Mouse (Mus musculus): ENCODE measurements around the gene Plekhm1.
A peak's percentile ranks its signal among the peaks of the same experiment; 100 is the strongest.

Plekhm1 gene

DNA sequence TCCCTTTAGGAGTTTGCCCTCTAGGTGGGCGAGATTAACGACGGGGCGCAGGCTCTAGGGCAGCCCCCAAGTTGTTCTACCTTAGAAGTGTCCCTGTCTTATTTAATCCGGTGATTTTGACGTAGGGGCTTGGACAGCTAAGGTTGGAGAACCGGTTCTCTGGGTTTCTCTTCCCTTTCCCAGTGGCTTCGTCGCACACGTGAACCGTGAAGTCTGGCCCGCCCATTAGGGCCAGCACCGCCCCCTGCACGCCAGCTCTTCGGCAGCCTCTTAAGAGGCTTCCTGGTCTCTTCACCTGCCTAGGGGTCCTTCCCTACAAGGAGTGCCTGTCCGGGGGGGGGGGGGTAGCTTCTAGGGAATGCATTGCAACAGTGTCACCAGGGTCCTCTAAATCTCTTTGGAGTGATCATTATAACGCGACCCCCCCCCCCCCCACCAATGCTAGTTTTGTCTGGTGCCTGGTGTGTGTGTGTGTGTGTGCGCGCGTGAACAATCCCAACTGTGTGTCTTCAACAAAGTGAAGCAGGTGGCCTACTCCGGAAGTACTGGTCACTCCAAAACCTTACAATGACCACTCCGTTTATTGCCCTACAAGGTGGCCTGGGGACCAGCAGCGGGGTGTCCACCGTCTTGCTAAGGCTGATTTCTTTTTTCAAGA is 51.0 kb downstream of the Plekhm1 start:
- peak in 1 of 2 experiments; percentile 46 for DNase-seq (ENCODE audit: low spot score in 2 of 2)

DNA sequence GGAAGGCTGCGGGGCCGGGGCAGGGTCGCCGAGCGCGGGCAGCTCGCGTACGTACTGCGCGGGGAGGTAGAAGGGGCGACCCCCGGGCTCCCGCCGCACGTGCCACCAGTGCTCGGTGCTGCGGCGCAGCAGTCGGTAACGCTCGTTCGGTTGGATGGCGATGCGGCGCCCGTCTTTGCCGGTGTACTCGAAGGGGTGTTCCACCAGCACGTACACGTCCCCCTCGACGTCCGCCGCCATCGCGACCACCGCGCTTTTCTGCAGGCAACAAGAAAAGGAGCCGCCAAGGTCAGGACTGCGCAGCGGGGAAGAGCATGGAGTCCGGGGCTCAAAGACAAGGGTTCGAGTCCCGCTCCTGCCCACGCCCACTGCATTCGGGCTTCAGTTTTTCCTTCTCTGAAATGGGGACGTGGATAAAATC is 51.8 kb downstream of the Plekhm1 start:
- DNase-seq (ENCODE audit: low spot score in 2 of 2), result peak in 1 of 2 experiments; percentile 41

DNA sequence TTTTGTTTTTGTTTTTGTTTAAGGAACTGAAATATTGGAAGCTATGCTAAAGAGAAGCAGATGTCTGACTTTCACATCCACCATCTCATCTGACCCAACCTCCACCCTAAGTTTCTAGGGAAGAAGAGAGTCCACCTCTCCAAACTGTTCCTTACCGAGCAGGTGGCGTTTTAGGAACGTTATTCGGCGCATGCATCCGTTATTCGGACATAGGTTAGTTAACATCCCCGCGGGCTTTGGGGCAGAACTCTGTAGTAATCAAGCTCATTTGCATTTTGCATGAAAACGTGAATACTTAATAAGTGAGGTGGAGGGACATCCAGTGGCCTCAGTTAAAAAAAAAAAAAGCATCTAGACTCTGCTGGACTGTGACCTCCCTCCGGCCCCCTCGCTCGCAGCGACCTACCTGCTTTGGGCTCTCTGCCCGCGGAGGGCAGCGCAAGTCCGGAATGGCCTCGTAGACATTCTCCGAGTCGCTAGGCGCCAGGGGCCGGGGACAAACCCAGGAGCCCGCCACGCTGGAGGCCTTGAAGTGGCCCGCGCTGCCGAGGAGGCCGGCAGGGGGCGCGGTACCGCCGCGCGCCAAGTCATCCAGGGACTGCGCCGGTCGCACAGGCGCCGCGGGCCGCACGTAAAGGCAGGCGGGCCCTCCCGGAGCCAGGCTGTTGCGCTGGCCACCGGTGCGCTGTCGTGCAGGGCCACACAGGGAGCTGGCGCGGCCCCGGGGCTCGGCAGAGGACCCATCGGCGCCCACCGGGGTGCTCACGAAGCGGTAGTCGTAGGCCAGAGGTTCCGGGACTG is 52.4 kb downstream of the Plekhm1 start:
- DNase-seq (ENCODE audit: low spot score in 2 of 2), result peak; percentile 68 to 84

DNA sequence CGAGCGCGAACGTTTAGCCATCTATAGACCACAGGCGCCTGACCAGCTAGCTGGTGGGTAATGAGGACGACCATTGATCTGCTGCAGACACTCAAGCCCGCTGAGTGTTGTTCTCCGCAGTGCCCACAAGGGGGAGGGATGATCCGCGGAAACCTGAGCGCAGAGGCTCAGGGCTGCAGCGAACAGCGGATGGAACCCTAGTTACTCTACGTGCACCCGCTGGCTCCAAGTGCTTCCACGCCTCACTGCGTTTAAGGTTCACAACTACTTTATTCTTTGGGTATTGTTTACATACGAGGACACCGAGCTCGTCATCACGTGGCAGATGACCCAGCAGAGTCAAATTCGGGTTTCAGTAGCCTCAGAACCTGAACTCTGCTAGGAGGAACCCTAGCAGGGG is 53.4 kb downstream of the Plekhm1 start:
- peak; percentile 45 to 78 for DNase-seq (ENCODE audit: low spot score in 2 of 2)

DNA sequence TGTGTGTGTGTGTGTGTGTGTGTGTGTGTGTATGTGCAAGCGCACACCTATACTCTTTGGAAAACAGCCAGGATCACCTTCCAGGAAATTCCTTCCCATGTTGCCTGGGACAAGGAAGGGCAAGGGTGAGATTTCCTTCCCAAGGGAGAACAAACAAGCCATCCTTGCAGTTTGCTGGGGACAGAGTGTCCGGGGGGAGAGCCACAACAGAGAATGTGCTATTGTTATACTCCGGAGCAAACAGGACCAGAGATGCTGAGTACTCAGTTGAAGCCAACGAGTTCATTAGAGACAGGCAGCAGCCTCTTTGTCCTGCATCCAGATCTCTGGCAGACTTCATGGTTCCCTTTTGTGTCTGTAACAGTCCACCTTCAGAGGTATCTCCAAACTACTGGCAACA is 54.2 kb downstream of the Plekhm1 start:
- DNase-seq (ENCODE audit: low spot score in 2 of 2), result no peak

DNA sequence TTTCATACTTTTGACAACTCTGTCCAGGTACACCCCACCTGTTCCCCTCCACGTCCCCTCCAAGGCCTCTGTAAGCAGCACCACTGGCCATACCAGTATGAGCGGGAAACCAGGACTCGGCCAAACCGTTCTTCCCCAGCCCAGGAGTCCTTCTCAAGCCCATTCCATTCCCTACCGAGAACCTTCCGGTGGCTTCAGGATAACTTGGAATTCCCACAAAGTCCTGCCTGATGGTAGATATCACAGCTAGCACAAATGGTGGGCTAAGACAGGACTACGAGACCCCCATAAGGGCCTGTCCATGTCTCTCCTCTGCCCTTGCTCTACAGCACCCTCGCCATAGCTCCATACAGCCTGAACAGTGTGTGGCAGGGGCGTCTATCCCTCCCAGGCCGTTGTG is 54.8 kb downstream of the Plekhm1 start:
- DNase-seq (ENCODE audit: low spot score in 2 of 2), result no peak

DNA sequence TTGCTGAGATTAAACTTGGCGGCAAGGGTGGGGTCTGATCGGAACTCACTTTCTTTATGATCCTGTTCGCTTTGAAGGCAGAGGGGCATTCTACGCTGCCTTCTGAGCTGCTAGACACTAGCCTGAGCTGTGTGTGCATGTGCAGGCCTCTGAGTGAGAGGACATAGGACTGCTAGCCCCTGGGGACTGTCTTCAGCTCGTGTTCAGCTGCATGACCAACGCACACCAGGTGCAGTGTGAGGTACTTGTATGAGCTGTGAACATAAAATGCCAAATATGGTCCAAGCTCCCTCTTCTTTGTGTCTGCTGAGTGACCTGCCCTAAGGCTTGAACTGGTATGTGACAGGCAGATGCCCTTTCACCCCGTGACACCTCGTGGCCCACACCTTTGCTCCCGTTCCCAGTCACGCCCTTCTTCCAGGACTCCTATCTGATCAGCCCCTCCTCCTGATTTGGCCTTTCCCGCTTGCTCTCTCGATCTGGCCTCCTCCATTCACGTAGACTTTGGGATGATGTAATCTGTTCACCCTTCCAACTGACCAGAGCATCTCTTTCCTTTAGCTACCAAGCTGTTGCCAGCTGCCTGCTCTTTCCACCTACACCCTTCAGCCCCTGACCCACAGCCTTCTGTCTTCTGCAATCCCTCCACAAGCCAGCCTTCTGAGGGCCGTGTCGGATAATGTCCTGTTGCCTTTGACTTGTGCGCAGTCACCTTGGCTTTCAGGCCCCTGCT is 55.4 kb downstream of the Plekhm1 start:
- no peak for DNase-seq (ENCODE audit: low spot score in 2 of 2)

DNA sequence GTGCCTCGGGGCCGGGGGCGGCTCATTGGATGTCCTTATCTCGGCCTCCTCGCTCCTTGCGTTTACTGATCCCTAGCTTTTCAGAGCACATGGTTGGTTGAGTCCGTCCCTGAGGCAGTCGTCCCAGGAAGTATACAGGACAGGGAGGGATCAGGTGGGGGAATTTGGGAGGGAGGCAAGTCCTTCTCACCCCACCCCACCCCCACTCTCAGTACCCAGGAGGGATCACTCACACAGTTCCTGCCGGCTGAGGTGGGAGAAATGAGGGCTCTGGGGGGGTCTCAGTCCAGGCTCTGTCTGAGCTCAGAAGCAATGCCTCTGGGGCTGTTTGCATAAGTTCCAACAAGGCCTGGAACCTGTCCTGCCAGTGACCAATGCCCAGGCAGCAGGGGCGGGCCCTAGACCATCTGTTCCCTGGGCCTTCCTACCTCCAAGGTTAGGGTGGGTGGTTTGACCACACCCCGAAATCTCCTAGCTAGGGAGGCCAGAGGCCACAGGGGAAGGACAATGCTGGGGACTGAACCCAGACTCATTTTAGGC is 56.4 kb downstream of the Plekhm1 start:
- no peak for DNase-seq (ENCODE audit: low spot score in 2 of 2)

DNA sequence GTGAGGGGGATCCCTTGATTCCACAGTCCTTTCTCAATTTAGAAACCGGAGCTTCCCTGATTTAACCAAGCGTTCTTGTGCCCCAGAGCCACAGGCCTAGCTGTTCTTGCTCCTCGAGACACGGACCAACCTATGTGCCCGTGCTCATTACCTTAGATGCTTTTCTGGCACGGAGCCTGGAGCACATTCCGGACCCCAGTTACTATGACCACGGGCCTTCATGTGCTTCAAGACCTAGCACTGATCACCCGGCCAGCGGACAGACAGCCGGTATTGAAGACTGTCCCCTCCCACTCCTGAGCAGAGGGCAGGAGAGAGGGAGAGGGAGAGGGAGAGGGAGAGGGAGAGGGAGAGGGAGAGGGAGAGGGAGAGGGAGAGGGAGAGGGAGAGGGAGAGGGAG is 57.2 kb downstream of the Plekhm1 start:
- DNase-seq (ENCODE audit: low spot score in 2 of 2), result no peak

DNA sequence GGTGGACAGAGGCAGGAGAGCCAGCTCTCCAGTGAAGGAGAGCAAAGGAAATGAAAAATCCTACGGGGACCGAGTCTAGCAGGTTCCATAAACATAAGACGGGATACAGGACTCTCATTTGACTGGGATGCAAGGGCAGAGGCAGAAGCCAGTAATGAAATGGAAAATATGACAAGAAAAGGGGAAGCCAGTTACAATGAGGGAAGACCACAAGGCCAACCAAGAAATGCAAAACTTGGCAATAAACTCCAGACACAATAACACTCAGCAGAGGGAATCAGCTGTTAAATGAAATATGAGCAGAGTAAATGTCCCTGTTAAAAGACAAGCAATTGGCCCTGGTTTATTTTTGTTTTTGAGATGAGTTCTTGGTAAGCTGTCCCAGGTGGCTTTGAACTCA is 58.5 kb downstream of the Plekhm1 start:
- no peak for DNase-seq (ENCODE audit: low spot score in 2 of 2)

DNA sequence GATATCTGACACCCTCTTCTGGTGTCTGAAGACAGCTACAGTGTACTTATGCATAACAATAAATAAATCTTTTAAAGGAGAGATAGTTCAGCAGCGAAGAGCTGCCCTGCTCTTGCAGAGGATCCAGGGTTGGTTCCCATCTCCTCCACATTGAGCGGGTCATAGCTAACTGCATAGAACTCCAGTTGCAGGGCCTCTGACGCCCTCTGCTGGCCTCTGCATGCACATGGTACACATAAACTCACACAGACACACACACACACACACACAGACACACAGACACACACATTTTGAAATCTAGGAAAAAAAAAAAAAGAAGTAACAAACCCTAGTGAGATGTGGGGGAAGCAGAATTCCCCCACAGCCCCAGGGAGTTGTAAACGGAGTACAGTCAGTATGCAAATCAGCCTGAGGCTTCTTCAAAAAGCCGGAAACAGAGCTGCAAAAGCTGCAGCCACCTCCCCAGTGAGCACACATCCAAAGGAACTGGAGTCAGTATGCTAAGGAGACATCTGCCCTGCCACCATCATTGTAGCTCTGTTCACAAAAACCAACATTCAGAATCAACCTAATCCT is 60.2 kb downstream of the Plekhm1 start:
- no peak for DNase-seq (ENCODE audit: low spot score in 2 of 2)

DNA sequence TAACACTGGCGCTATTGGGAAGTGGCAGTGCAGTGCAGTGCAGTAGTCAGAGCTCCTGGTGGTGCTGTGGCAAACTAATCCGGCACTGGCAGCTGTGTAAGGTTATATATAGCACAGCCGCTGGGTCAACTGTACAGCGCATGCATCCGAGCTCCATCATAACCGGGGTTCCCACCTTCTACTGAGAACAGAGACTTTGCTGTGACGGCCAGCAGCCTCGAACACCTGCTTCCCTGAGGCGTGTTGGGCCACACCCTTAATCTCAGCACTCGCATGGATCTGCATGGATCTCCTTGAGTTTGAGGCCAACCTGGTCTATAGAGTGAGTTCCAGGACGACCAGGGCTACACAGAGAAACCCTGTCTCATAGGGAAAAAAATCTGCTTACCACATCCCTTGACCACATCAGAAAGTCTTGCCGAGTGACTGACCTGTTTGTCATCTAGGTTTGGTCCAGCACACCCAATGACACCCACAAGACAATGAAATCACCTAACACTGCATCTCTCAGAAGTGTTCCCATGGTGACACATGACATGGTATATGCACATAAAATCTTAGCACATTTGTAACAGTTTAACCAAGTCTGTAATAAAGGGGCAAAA is 61.7 kb downstream of the Plekhm1 start:
- no peak for DNase-seq (ENCODE audit: low spot score in 2 of 2)

DNA sequence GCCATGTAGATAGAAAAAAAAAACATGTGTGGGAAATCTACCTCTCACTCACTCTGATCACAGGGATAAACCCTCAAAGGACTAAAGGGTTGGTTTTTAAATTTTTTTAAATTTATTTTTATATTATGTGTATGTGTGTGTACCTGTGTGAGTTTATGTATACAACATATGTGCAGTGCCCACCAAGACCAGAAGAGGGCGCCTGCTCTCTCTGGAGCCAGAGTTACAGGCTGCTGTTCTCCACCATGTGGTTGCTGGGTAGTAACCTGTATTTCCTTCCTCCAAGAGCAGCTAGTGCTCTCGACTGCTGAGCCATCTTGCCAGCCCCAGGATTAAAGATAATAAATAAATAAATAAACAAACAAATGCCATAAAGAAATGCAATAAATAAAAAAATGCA is 62.8 kb downstream of the Plekhm1 start:
- DNase-seq (ENCODE audit: low spot score in 2 of 2), result peak in 1 of 2 experiments; percentile 59

DNA sequence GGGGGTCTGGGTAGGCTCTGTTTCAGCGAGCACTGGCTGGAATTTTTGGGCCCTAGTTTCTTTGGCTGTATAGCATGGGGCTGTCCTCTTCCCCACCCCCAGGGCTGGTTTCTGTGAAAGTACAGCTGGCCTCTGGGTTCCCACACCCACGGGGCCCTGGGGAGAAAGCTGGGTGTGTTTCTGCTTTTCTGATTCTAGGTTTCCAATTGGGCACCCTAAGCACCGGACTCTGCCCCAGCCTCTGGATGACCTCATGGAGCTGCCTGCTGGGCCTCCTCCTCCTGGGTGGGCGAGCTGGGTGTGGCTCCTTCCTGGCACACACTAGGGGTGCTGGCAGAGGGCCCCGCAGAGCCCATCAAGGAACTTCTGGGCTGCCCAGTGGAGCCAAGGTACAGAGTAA is 65.8 kb downstream of the Plekhm1 start:
- peak; percentile 25 to 74 for DNase-seq (ENCODE audit: low spot score in 2 of 2)

DNA sequence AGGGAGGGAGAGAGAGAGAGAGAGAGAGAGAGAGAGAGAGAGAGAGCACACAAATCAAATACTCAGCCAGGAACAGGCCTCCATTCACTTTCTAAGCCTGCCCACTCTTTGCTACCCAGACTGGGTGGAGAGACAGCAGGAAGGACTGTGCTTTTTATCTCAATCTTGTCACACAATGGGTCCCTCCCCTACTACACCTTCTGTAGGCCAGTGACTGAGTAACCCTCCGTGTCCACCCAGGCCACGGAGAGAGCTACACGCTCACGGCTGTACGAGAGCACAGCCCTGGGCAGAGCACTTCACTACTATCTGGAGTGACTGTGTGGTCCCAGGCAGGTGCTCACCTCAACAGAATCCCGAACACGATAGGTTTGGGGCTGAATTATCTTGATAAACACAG is 66.3 kb downstream of the Plekhm1 start:
- no peak for DNase-seq (ENCODE audit: low spot score in 2 of 2)

DNA sequence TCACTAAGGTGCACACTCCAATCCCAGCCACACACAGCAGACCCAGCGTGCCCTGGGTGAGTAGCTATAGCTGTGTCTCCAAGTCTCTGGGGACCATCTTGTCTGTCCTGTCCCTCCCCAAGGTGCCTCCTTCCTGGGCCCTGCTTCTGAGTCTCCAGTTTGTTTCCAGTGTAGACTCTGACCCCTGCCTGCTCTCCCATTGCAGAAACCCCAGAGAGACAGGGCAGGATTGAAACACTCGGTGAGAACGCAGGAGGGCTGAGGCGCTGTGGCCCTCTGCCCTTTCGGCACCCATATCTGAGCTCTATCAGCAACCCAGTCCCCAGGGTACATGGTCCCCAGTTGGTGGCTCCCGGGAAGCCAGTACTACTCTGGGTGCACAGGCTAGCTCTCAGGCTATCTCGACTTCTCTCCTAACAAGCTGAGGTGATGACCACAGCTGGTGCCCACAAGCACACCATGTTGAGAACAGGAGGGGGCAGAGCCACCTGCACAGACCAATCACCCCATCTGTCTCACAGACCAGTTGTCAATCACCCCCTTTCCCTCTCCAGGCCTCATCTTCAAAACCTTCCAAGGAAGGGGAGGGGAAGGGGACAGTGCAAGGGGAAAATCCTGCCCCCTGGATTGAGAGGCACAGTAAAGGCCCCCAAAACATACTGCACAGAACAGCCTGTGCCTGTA is 66.9 kb downstream of the Plekhm1 start:
- peak; percentile 21 for DNase-seq (ENCODE audit: low spot score in 2 of 2)

DNA sequence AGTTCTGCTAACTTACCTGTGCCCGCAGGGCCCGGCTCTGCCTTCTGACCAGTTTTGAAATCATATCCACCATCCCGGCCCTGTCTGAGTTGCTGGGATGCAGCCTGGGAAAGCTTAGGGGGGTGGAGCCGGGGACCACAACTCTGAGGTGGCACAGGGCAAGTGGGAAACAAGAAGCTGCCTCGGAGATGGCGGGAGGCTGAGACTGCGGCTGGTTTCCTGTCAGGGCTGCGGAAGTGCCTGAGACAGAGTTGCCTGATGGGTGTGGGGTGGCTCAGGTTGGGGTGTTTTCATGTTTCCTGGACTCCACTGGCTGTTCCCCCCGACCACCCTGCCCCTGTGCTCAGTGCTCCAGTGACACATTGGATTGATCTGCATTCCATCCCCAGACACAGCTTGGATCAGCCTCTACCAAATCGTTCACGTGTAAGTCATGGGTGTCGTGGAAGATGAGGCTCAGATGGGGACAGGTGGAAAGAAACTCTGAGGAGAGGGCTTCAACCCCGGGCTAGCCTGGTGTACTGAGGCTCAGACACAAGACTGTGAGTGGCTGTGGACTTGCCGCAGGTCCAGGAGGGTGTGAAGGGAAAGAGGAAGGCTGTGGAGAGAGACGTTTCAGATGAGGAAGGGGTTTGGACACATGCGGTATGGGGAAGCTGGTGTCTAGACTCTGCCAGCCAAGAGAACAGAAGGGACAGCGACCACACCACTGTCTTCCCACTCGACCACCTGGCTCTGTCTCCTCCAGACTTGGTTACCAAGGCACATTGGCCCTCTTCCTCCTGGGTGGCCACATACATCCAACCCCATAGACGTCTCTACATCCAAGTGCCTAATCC is 67.8 kb downstream of the Plekhm1 start:
- peak; percentile 51 to 69 for DNase-seq (ENCODE audit: low spot score in 2 of 2)

DNA sequence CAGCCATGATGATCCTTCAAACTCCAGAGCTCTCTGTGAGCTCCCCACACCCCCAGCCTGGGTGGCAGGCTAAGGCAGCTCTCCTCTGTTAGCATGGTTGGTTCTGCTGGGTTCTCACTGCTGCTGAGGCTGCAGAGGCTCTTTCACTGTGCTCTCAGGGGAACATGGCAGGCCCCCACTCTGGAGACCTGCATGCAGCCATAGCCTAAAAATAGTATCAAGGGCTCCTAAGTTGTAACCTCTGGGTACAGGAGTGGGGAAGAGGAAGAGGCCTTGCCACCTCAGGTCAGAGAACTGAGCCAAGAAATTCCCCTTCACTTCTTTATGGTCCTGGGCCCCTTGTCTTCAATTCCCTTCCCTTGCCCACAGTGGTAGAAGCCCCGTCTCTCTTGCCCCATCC is 68.6 kb downstream of the Plekhm1 start:
- DNase-seq (ENCODE audit: low spot score in 2 of 2), result peak in 1 of 2 experiments; percentile 14

DNA sequence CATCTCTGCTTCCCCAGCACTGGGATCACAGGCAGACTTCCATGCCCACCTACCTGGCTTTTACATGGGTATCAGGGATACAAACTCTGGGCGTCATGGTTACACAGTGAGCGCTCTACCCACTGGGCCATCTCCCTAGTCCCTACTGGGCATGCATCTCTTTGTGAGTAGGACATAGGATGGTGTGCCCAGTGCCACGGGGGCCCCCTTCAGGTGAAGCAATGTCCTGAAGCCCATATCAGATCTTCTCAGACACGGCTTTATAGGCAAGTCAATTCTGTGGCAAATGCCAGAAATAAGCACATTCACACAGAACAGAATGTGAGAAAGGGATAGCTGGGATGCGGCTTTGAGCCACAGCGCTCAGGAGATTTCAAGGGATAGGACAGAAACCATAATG is 69.4 kb downstream of the Plekhm1 start:
- peak in 1 of 2 experiments; percentile 45 for DNase-seq (ENCODE audit: low spot score in 2 of 2)

DNA sequence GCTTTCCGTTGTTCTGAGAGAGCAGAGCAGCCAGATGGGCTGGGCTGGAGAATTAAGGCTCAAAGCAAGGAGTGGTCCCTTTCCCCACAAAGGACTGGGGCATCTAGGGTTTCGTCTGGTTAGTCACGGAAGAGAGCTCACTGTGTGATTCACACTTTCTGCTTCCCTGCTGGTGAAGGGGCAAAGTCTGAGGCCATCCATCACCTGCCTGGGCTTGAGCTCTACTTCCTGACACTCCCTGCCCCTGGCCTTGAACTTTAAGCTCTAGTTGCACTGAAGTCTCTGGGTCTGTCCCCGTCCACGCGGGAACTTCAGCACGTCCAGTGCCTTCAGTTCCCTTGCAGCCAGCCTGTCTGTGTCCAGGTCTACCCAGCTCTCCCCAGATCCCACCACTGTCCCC is 71.8 kb downstream of the Plekhm1 start:
- peak in 1 of 2 experiments; percentile 7 for DNase-seq (ENCODE audit: low spot score in 2 of 2)

All from spleen, postnatal 10 days (tissue).